Mouse (Mus musculus): ENCODE data around the gene Ebf4. TPM values are rescaled to one million over a fixed set of nuclear protein-coding genes. Genes with fewer than 3 reads are reported as not detected.

Ebf4 gene
- total and polyA plus RNA-seq, 2 experiments from 2014 or later: 5.4 to 19.3 TPM

DNA sequence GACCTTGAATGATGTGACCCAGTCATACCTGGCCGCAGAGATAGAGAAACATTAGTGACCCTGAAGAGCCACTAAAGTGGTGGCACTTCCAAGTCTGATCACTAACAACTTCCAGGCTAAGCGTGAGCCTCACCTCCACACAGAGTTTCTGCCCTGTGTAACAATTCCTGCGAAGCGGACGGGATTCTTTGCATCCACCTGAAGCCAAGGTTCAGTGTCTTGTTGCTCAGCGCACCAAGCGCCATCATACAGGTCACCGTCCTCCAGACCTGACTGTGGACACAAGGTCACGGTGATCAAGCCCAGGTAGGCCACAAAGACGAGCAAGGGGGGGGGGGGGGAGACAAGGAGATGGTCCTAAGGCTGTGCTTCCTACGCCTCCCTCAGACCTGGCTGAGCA is 100.7 kb downstream of the Ebf4 start:
- H3K4me2 ChIP-seq (ENCODE audit: low read depth, low read length): no peak overlapping the region
- no peak for TF ChIP-seq CTCF (IDR thresholded peaks at IDR 0.05; ENCODE audit: low read depth)
- no peak overlapping the region for H3K4me3 ChIP-seq (ENCODE audit: low read length)
- WGBS: 96% methylated on average over 11 of the region's 11 CpGs
- peaks cover 3% of the 10 kb centered on the region; the same call in 1 of the 2 replicates for H3K4me1 ChIP-seq (ENCODE audit: insufficient read depth, low read length)
- H3K36me3 ChIP-seq (ENCODE audit: insufficient read depth, low read length): peaks cover 10% of the 10 kb centered on the region; the same call in 1 of the 2 replicates
- ATAC-seq (no peak), DNase-seq (ENCODE audit: low spot score) (no peak)
- no peak overlapping the region for H3K9ac ChIP-seq (replicated peaks; ENCODE audit: low read length)
- H3K9me3 ChIP-seq (ENCODE audit: low read length): no peaks in the 10 kb centered on the region
- no peak overlapping the region for H3K27ac ChIP-seq
- no peaks in the 10 kb centered on the region for H3K27me3 ChIP-seq (ENCODE audit: insufficient read depth, low read length)

DNA sequence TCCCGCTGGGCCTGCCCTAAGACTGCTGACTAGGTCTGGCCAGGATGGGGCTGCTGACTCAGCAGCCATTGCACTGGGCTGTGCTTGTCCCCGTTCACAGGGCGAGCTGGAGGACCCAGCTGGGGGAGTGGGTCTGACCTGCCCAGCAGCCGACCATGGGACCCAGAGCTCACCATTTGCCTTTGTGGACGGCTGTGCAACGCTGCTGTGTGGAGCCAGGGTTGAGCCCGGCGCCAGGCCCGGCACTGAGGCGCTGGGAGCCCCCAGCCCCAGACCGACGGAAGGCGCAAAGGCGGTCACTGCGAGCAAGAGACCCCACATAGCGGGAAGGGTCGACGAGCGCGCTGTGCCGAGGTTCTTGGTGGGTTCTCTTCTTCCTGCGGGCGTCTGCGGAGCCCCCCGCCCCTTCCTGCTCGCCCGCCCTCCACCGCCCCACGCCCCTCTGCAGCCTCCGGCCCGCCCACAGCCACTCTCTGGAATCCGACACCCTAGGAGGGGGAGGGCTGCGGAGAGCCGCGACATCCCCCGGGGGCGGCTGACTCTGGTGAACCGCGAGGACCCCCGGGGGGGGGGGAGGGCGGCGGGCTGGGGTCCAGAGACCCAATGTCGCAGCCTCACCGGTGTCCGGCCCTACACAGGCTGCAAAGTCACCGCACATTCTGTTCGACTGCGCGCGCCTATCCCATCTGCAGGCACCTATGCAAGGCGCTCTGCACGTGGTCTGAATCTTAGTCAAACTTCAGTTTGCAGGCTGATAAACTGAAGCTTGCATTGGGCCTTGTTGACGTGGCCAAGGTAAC is 102.4 kb downstream of the Ebf4 start, which contains the start of gene Cpxm1:
Gene Cpxm1 (minus strand): TSS at position 389 of the 800 bp plus-strand sequence.
- H3K9me3 ChIP-seq (ENCODE audit: low read length): no peaks in the 10 kb centered on the region
- TF ChIP-seq CTCF (IDR thresholded peaks at IDR 0.05; ENCODE audit: low read depth): no peak
- peak; percentile 85 for ATAC-seq
- WGBS: under 1% methylated on average over 40 of the region's 53 CpGs
- H3K27ac ChIP-seq: no peak within 1 kb of the TSS
- H3K4me1 ChIP-seq (ENCODE audit: insufficient read depth, low read length): peaks cover 3% of the 10 kb centered on the region; the same call in 1 of the 2 replicates
- H3K36me3 ChIP-seq (ENCODE audit: insufficient read depth, low read length): peaks cover 7% of the 10 kb centered on the region; the same call in 1 of the 2 replicates
- peak within 1 kb of the TSS; percentile 57 for H3K9ac ChIP-seq (replicated peaks; ENCODE audit: low read length)
- no peaks in the 10 kb centered on the region for H3K27me3 ChIP-seq (ENCODE audit: insufficient read depth, low read length)
- H3K4me2 ChIP-seq (ENCODE audit: low read depth, low read length): peak within 1 kb of the TSS; percentile 94
- peak; percentile 40 for DNase-seq (ENCODE audit: low spot score)
- peak within 1 kb of the TSS; percentile 52 for H3K4me3 ChIP-seq (ENCODE audit: low read length)

DNA sequence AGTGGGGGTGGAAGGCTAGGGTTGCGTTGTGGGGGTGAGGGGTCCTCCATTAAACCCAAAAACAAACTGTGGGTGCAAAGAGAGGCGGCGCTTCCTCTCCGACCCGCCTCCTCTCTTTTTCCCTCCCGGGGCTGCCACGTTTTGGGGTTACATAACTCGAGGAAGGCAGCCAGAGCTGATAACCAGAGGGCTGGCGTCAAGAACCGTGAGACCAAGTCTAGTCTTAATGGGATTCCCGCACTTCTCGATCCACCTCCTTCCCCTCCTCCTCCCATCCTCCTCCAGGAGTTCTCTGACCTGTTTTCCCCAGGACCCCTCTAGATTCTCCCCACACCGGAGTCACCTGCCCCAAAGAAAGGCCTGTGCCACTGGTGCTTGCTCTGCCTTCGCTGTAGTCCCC is 103.1 kb downstream of the Ebf4 start:
- no peak overlapping the region for H3K9ac ChIP-seq (replicated peaks; ENCODE audit: low read length)
- H3K36me3 ChIP-seq (ENCODE audit: insufficient read depth, low read length): peaks cover 5% of the 10 kb centered on the region; the same call in 1 of the 2 replicates
- DNase-seq (ENCODE audit: low spot score) (no peak), ATAC-seq (no peak)
- no peaks in the 10 kb centered on the region for H3K9me3 ChIP-seq (ENCODE audit: low read length)
- peak overlapping the region; percentile 52 for H3K4me3 ChIP-seq (ENCODE audit: low read length)
- WGBS: 21% methylated on average over 14 of the region's 14 CpGs
- no peaks in the 10 kb centered on the region for H3K27me3 ChIP-seq (ENCODE audit: insufficient read depth, low read length)
- TF ChIP-seq CTCF (IDR thresholded peaks at IDR 0.05; ENCODE audit: low read depth): no peak
- peak overlapping the region; percentile 94 for H3K4me2 ChIP-seq (ENCODE audit: low read depth, low read length)
- H3K27ac ChIP-seq: no peak overlapping the region
- peaks cover 3% of the 10 kb centered on the region; the same call in 1 of the 2 replicates for H3K4me1 ChIP-seq (ENCODE audit: insufficient read depth, low read length)

DNA sequence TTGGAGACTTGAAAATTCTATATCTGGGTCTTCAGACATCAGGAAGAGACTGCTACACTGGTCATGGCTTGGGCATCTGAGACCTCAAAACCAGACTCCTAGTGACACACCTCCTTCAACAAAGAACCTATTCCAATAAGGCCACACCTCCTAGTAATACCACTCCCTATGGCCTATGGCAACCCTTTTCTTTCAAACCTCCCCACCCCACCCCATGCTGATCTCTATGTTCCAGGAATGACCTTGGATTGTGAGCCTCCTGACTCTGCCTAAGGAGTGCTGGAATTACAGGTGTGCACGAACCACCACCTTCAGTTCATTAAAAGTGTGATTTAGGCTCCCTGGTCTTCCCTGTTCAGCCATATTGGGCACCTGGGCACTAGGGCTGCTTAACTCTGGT is 105.1 kb downstream of the Ebf4 start:
- Histone ChIP-seq H3K9ac (replicated peaks; ENCODE audit: low read length) (no peak overlapping the region), H3K9me3 (ENCODE audit: low read length) (no peaks in the 10 kb centered on the region), H3K4me2 (ENCODE audit: low read depth, low read length) (no peak overlapping the region), H3K4me1 (ENCODE audit: insufficient read depth, low read length) (peaks cover 3% of the 10 kb centered on the region; the same call in 1 of the 2 replicates), H3K4me3 (ENCODE audit: low read length) (no peak overlapping the region), H3K27me3 (ENCODE audit: insufficient read depth, low read length) (no peaks in the 10 kb centered on the region), H3K36me3 (ENCODE audit: insufficient read depth, low read length) (no peaks in the 10 kb centered on the region), H3K27ac (no peak overlapping the region)
- no peak for ATAC-seq
- DNase-seq (ENCODE audit: low spot score): no peak
- 96% methylated on average over 1 of the region's 1 CpGs for WGBS
- TF ChIP-seq CTCF (IDR thresholded peaks at IDR 0.05; ENCODE audit: low read depth): no peak

DNA sequence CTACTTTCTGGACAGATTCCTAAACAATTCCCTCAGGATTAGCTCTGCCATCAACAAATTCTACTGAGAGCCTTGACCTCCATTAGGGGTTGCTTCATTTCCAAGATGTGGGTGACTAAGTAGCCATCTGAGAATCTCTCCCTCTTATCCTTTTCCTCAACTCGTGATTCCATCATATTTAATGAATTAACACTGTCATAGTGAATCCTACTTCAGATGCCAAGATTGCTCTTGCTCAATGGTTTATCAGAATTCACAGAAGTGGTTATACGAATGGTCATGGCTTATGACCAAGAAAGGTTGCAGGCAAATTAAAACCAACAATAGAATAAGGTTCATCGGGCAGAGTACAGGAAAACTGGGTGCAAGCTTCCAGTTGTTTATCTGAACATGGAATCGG is 106.9 kb downstream of the Ebf4 start:
- no peak overlapping the region for H3K9ac ChIP-seq (replicated peaks; ENCODE audit: low read length)
- 83% methylated on average over 4 of the region's 4 CpGs for WGBS
- peaks cover 3% of the 10 kb centered on the region; the same call in 1 of the 2 replicates for H3K4me1 ChIP-seq (ENCODE audit: insufficient read depth, low read length)
- ATAC-seq (no peak), DNase-seq (ENCODE audit: low spot score) (no peak)
- H3K4me2 ChIP-seq (ENCODE audit: low read depth, low read length): no peak overlapping the region
- H3K27ac ChIP-seq: no peak overlapping the region
- H3K27me3 ChIP-seq (ENCODE audit: insufficient read depth, low read length): no peaks in the 10 kb centered on the region
- H3K36me3 ChIP-seq (ENCODE audit: insufficient read depth, low read length): no peaks in the 10 kb centered on the region
- H3K9me3 ChIP-seq (ENCODE audit: low read length): no peaks in the 10 kb centered on the region
- TF ChIP-seq CTCF (IDR thresholded peaks at IDR 0.05; ENCODE audit: low read depth): no peak
- no peak overlapping the region for H3K4me3 ChIP-seq (ENCODE audit: low read length)

DNA sequence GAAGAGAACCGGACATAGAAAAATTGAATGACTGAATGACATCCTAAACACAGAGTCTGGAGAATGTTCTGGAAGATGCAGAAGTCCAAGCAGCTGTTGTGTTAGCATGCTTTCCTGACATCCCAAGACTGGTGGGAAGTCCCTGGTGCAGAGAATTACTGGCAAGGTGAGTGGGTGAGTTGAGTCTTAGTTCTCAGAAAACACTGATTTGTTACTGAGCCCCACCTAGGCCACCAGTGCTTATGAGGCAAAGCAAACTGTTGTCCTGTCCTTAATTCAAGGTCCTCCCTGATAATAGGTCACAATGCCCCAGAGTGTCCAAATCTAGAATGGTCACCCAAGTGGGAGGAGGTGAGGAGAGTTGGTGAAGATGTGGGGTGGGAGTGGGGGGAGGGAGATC is 110.0 kb downstream of the Ebf4 start, which contains the start of the genes Gm28372 and 1700020A23Rik:
Gene Gm28372 (plus strand): TSS at position 301 of the 400 bp plus-strand sequence.
Gene 1700020A23Rik (plus strand): TSS at position 321 of the 400 bp plus-strand sequence.
- H3K27ac ChIP-seq: no peak within 1 kb of the TSS
- H3K4me3 ChIP-seq (ENCODE audit: low read length): no peak within 1 kb of the TSS
- no peak for ATAC-seq
- H3K4me2 ChIP-seq (ENCODE audit: low read depth, low read length): no peak within 1 kb of the TSS
- no peak within 1 kb of the TSS for H3K9ac ChIP-seq (replicated peaks; ENCODE audit: low read length)
- WGBS: 81% methylated on average over 1 of the region's 1 CpGs
- no peak for DNase-seq (ENCODE audit: low spot score)
- H3K4me1 ChIP-seq (ENCODE audit: insufficient read depth, low read length): 0 out of 2 replicates have a peak, but pooled peaks cover 3% of the 10 kb centered on the region
- H3K9me3 ChIP-seq (ENCODE audit: low read length): no peaks in the 10 kb centered on the region
- no peak for TF ChIP-seq CTCF (IDR thresholded peaks at IDR 0.05; ENCODE audit: low read depth)
- H3K27me3 ChIP-seq (ENCODE audit: insufficient read depth, low read length): no peaks in the 10 kb centered on the region
- no peaks in the 10 kb centered on the region for H3K36me3 ChIP-seq (ENCODE audit: insufficient read depth, low read length)

Data from hindbrain, postnatal 0 days (tissue).